Mouse (Mus musculus): ENCODE data around the gene Tmub2. TPM values are rescaled to one million over a fixed set of nuclear protein-coding genes. Genes with fewer than 3 reads are reported as not detected.

The Tmub2 gene
- polyA plus RNA-seq (2012; ENCODE audit: insufficient read depth, insufficient read length, low replicate concordance, missing spikeins): 472 TPM in 1 of 2 replicates, not detected in the other

DNA sequence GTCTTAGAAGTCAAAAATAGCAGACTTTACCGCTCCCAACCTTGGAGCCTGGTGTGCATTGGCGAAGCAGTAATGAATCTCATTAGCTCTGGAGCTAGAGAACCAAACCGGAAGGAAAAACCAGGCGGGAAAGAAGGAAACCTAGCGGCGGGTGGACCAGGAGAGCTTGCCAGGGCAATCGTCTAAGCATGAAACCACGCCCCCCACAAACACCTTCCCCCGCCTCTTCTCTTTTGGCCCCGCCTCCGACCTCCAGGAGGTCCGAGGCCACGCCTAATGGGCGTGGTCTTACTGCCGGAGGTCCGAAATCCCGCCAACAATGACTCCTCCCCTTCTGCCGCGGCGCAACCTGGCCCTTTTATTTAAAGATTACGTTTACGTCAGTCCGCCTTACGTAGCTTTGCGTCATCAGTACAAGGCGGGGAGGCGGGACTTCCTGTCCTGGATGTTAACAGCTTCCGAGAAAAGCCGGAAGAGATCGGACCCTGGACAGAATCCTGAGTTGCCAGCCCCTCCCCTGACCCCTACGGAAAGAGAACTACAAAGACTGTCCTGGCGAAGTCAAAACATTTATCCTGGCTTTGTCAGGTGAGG lies at the start of gene Tmub2:
Tmub2 (plus strand) TSS at position 431 of the 594 bp plus-strand sequence.
- Histone ChIP-seq H3K27ac (ENCODE audit: insufficient read depth, low read depth, low read length) (peak within 1 kb of the TSS; percentile 71; the same call in 1 of the 2 replicates), H3K4me1 (ENCODE audit: control insufficient read depth, insufficient read depth, low read length) (no peaks in the 10 kb centered on the region), H3K4me3 (ENCODE audit: insufficient read depth, low read depth, low read length) (peak within 1 kb of the TSS; percentile 57)
- under 1% methylated on average over 32 of the region's 32 CpGs for WGBS
- TF ChIP-seq CTCF (IDR thresholded peaks at IDR 0.05; ENCODE audit: insufficient read depth, low read depth, low read length): no peak
- TF ChIP-seq POLR2A (IDR thresholded peaks at IDR 0.05; ENCODE audit: insufficient read depth, low read depth, low read length): no peak

DNA sequence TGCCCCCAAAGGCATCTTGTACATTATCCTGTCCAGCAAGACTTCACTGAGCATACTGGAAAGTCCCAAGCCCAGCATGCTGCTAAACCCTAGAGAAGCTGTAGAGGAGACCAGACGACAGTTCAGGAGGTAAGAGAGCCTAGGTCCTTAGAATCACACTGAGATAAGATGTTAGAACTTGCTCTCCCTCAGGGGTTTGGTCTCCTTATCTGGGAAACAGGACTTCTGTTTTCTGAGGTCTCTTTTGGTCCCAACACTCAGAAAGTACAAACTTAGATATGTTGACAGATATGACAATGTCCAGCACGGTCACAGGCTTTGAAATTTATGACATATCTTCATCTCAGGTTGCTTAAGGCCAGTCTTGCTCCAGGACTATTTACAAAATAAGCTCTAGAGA lies 48.7 kb upstream of the Tmub2 start:
- WGBS: 81% methylated on average over 2 of the region's 2 CpGs
- H3K27ac ChIP-seq (ENCODE audit: insufficient read depth, low read depth, low read length): no peak overlapping the region
- no peak overlapping the region for H3K4me3 ChIP-seq (ENCODE audit: insufficient read depth, low read depth, low read length)
- no peaks in the 10 kb centered on the region for H3K4me1 ChIP-seq (ENCODE audit: control insufficient read depth, insufficient read depth, low read length)
- TF ChIP-seq POLR2A (IDR thresholded peaks at IDR 0.05; ENCODE audit: insufficient read depth, low read depth, low read length) (no peak), CTCF (IDR thresholded peaks at IDR 0.05; ENCODE audit: insufficient read depth, low read depth, low read length) (no peak)

GRCm38 (mm10) chr11:102240636-102241035 lies 44.1 kb upstream of the Tmub2 start:
- no peak overlapping the region for H3K4me3 ChIP-seq (ENCODE audit: insufficient read depth, low read depth, low read length)
- peaks cover 9% of the 10 kb centered on the region for H3K4me1 ChIP-seq (ENCODE audit: control insufficient read depth, insufficient read depth, low read length)
- H3K27ac ChIP-seq (ENCODE audit: insufficient read depth, low read depth, low read length): no peak overlapping the region
- WGBS: 91% methylated on average over 6 of the region's 6 CpGs
- no peak for TF ChIP-seq CTCF (IDR thresholded peaks at IDR 0.05; ENCODE audit: insufficient read depth, low read depth, low read length)
- no peak for TF ChIP-seq POLR2A (IDR thresholded peaks at IDR 0.05; ENCODE audit: insufficient read depth, low read depth, low read length)

GRCm38 (mm10) chr11:102241246-102241645 lies 43.5 kb upstream of the Tmub2 start:
- no peak for TF ChIP-seq CTCF (IDR thresholded peaks at IDR 0.05; ENCODE audit: insufficient read depth, low read depth, low read length)
- no peak overlapping the region for H3K4me3 ChIP-seq (ENCODE audit: insufficient read depth, low read depth, low read length)
- peaks cover 11% of the 10 kb centered on the region for H3K4me1 ChIP-seq (ENCODE audit: control insufficient read depth, insufficient read depth, low read length)
- 88% methylated on average over 5 of the region's 5 CpGs for WGBS
- H3K27ac ChIP-seq (ENCODE audit: insufficient read depth, low read depth, low read length): no peak overlapping the region

DNA sequence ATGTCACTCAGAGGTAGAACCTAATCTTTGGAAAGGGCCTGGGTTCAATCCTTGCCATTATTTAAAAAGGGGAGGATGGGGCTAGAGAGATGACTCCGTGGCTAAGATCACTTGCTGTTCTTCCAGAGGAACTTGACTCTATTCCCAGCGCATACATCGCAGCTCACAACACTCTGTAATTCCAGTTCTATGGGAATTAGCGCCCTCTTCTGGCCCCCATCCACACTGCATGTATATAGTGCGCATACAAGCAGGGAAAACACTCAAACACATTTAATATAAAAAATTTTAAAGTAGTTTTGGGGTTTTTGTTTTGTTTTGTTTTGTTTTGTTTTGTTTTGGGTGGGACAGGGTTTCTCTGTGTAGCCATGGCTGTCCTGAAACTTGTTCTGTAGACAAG lies 42.9 kb upstream of the Tmub2 start:
- 59% methylated on average over 5 of the region's 5 CpGs for WGBS
- Histone ChIP-seq H3K4me1 (ENCODE audit: control insufficient read depth, insufficient read depth, low read length) (peaks cover 11% of the 10 kb centered on the region), H3K27ac (ENCODE audit: insufficient read depth, low read depth, low read length) (no peak overlapping the region), H3K4me3 (ENCODE audit: insufficient read depth, low read depth, low read length) (no peak overlapping the region)
- TF ChIP-seq CTCF (IDR thresholded peaks at IDR 0.05; ENCODE audit: insufficient read depth, low read depth, low read length) (no peak), POLR2A (IDR thresholded peaks at IDR 0.05; ENCODE audit: insufficient read depth, low read depth, low read length) (no peak)

GRCm38 (mm10) chr11:102244926-102245449 lies 39.7 kb upstream of the Tmub2 start:
- TF ChIP-seq POLR2A (IDR thresholded peaks at IDR 0.05; ENCODE audit: insufficient read depth, low read depth, low read length) (no peak), CTCF (IDR thresholded peaks at IDR 0.05; ENCODE audit: insufficient read depth, low read depth, low read length) (no peak)

GRCm38 (mm10) chr11:102245581-102246272 lies 39.0 kb upstream of the Tmub2 start:
- no peak overlapping the region for H3K4me3 ChIP-seq (ENCODE audit: insufficient read depth, low read depth, low read length)
- peak overlapping the region; percentile 12; the same call in 1 of the 2 replicates for H3K27ac ChIP-seq (ENCODE audit: insufficient read depth, low read depth, low read length)
- WGBS: 24% methylated on average over 14 of the region's 14 CpGs
- peaks cover 16% of the 10 kb centered on the region for H3K4me1 ChIP-seq (ENCODE audit: control insufficient read depth, insufficient read depth, low read length)
- TF ChIP-seq POLR2A (IDR thresholded peaks at IDR 0.05; ENCODE audit: insufficient read depth, low read depth, low read length): no peak
- TF ChIP-seq CTCF (IDR thresholded peaks at IDR 0.05; ENCODE audit: insufficient read depth, low read depth, low read length): no peak

More at GRCm38 (mm10) chr11:102244926-102245449, 39.7 kb upstream of the Tmub2 start:
- peak overlapping the region; percentile 17 for H3K4me3 ChIP-seq (ENCODE audit: insufficient read depth, low read depth, low read length)
- WGBS: under 1% methylated on average over 32 of the region's 32 CpGs
- H3K4me1 ChIP-seq (ENCODE audit: control insufficient read depth, insufficient read depth, low read length): peaks cover 16% of the 10 kb centered on the region
- H3K27ac ChIP-seq (ENCODE audit: insufficient read depth, low read depth, low read length): peak overlapping the region; percentile 79

DNA sequence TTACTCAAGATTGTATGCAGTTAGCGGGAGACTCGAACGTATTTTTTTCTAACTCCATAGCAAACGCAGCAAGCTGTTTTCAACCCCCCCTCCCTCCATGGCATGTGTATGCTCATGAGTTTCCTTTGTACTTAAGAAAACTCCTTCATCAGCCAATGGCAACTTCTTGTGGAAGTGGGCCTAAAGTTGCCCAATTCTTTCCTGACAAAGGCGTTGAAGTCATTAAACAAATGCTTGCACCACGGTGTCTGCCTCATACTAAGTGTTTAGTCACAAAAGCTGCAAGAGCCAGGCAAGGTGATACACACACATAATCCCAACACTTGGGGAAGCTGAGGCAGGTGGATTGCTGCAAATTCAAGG lies 38.5 kb upstream of the Tmub2 start:
- Histone ChIP-seq H3K4me3 (ENCODE audit: insufficient read depth, low read depth, low read length) (no peak overlapping the region), H3K27ac (ENCODE audit: insufficient read depth, low read depth, low read length) (no peak overlapping the region), H3K4me1 (ENCODE audit: control insufficient read depth, insufficient read depth, low read length) (peaks cover 16% of the 10 kb centered on the region)
- TF ChIP-seq POLR2A (IDR thresholded peaks at IDR 0.05; ENCODE audit: insufficient read depth, low read depth, low read length): no peak
- no peak for TF ChIP-seq CTCF (IDR thresholded peaks at IDR 0.05; ENCODE audit: insufficient read depth, low read depth, low read length)
- WGBS: 56% methylated on average over 6 of the region's 6 CpGs

GRCm38 (mm10) chr11:102246871-102247270 lies 37.9 kb upstream of the Tmub2 start:
- 86% methylated on average over 4 of the region's 4 CpGs for WGBS
- H3K4me1 ChIP-seq (ENCODE audit: control insufficient read depth, insufficient read depth, low read length): peaks cover 16% of the 10 kb centered on the region
- TF ChIP-seq CTCF (IDR thresholded peaks at IDR 0.05; ENCODE audit: insufficient read depth, low read depth, low read length) (no peak), POLR2A (IDR thresholded peaks at IDR 0.05; ENCODE audit: insufficient read depth, low read depth, low read length) (no peak)

More at GRCm38 (mm10) chr11:102246871-102247270, 37.9 kb upstream of the Tmub2 start:
- H3K27ac ChIP-seq (ENCODE audit: insufficient read depth, low read depth, low read length): no peak overlapping the region
- no peak overlapping the region for H3K4me3 ChIP-seq (ENCODE audit: insufficient read depth, low read depth, low read length)

Data from olfactory bulb, adult 2 months (tissue).